ENCODE assay signal across 12 mouse cellular contexts in the genomic region with DNA sequence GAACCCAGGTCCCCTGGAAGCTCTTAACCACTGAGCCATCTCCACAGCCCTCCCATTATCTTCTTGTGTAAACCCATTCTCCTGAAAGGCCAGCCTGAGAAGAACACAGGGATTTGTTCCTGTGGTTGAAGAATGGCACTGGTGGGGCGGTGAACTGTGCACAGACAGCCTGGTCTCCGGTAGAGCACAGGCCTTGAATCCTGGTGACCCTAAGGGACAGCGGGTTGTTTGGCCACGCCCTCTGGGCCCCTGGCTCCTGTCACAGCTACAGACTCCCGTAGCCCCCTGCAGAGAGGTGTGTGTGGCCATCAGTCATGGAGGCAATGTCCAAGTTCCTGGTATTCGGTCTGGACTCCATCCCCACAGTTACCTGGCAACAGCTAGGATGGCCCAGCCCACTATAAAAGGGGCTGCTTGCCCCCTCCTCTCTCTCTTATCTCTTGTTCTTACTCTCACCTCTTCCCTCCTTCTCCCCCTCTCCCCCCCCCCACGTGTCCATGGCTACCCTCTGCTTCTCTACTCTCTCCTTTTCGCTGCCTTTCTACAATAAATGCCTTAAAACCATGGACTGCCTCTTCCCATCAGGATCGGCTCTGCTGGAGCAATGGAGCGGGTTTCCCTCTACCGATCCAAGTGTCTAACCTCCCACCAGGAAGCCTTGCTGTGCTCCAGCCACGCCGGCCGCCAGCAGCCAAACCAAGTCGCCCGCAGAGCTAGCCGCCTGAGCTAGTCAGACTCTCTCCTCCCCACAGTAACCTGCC. TPM values are rescaled to one million over a fixed set of nuclear protein-coding genes. Genes with fewer than 3 reads are reported as not detected.
DNase-seq lines count a peak whose midpoint lies in the region; ATAC-seq lines count a peak whose summit lies in the region.
"Had no signal": no experiment of that assay in that cellular context is flagged by ENCODE, and none has a peak within 500 bp of the region (broad histone marks: within the 10 kb centered on the region; RNA-seq: fewer than 3 reads in every experiment).

No protein-coding gene starts in this region.

- intact Hi-C loops in heart, postnatal 36 days (cut with DNase I), result no loop called here

- H3K4me1 ChIP-seq in heart, embryonic 16.5 days (ENCODE audit: control insufficient read depth, insufficient read depth, low read length), result peaks cover 8% of the 10 kb centered on the region
- peaks cover 9% of the 10 kb centered on the region; the same call in 1 of the 2 replicates for H3K4me1 ChIP-seq in hindbrain, embryonic 12.5 days
- H3K4me1 ChIP-seq in midbrain, embryonic 15.5 days, result peaks cover 7% of the 10 kb centered on the region; the same call in 1 of the 2 replicates

- 0 out of 2 replicates have a peak overlapping the region, but pooled peaks have one; percentile 40 for H3K9ac ChIP-seq in heart, embryonic 16.5 days (ENCODE audit: low read length)
- peak overlapping the region; percentile 27; the same call in 1 of the 2 replicates for H3K9ac ChIP-seq in hindbrain, embryonic 12.5 days
- H3K9ac ChIP-seq in midbrain, embryonic 15.5 days, result no peak overlapping the region

- WGBS in heart, embryonic 16.5 days, result 27% methylated on average over 17 of the region's 17 CpGs
- WGBS in hindbrain, embryonic 12.5 days, result 12% methylated on average over 17 of the region's 17 CpGs
- 10% methylated on average over 17 of the region's 17 CpGs for WGBS in midbrain, embryonic 15.5 days

- no peak overlapping the region for H3K27ac ChIP-seq in heart, embryonic 16.5 days (ENCODE audit: low read length)
- no peak overlapping the region for H3K27ac ChIP-seq in hindbrain, embryonic 12.5 days
- H3K27ac ChIP-seq in midbrain, embryonic 15.5 days, result no peak overlapping the region

- H3K4me2 ChIP-seq in heart, embryonic 16.5 days (ENCODE audit: low read depth, low read length), result peak overlapping the region; percentile 40
- peak overlapping the region; percentile 45 for H3K4me2 ChIP-seq in hindbrain, embryonic 12.5 days (replicated peaks)
- peak overlapping the region; percentile 41 for H3K4me2 ChIP-seq in midbrain, embryonic 15.5 days

- DNase-seq in heart, postnatal 36 days, result no peak
- peak; percentile 51 for DNase-seq in ZHBTc4 (ENCODE audit: low read depth, low spot score)
- DNase-seq in B cell, adult 2 months, result no peak
- DNase-seq in cerebellum, postnatal 14 days, result no peak
- DNase-seq in layer of hippocampus, postnatal 25 days (ENCODE audit: extremely low spot score in 1 of 2, low spot score in 1 of 2), result no peak
- DNase-seq: adrenal gland, postnatal 36 days; kidney, adult 9 months; thymus, postnatal 4 days had no signal

- H3K4me3 ChIP-seq in heart, embryonic 16.5 days (ENCODE audit: low read length), result no peak overlapping the region; the same call in 1 of the 2 replicates
- H3K4me3 ChIP-seq in hindbrain, embryonic 12.5 days, result 0 out of 2 replicates have a peak overlapping the region, but pooled peaks have one; percentile 3
- peak overlapping the region; percentile 5; the same call in 1 of the 2 replicates for H3K4me3 ChIP-seq in midbrain, embryonic 15.5 days

- ATAC-seq in heart, embryonic 16.5 days (replicated peaks; ENCODE audit: extremely low read depth, insufficient read depth, low FRiP score), result no peak
- no peak for ATAC-seq in hindbrain, embryonic 12.5 days (ENCODE audit: low FRiP score)
- ATAC-seq in midbrain, embryonic 15.5 days (replicated peaks), result no peak
- ATAC-seq: lung, postnatal 0 days had no signal

- no peaks in the 10 kb centered on the region for H3K36me3 ChIP-seq in heart, embryonic 16.5 days (ENCODE audit: control insufficient read depth, insufficient read depth)
- no peaks in the 10 kb centered on the region for H3K36me3 ChIP-seq in hindbrain, embryonic 12.5 days
- no peaks in the 10 kb centered on the region for H3K36me3 ChIP-seq in midbrain, embryonic 15.5 days (replicated peaks)

- no peaks in the 10 kb centered on the region for H3K9me3 ChIP-seq in heart, embryonic 16.5 days (replicated peaks; ENCODE audit: control insufficient read depth, low read length)
- H3K9me3 ChIP-seq in hindbrain, embryonic 12.5 days (replicated peaks), result no peaks in the 10 kb centered on the region; the same call in 1 of the 2 replicates
- no peaks in the 10 kb centered on the region for H3K9me3 ChIP-seq in midbrain, embryonic 15.5 days

- no peaks in the 10 kb centered on the region for H3K27me3 ChIP-seq in heart, embryonic 16.5 days (ENCODE audit: control insufficient read depth, insufficient read depth, low read length)
- peaks cover 13% of the 10 kb centered on the region for H3K27me3 ChIP-seq in hindbrain, embryonic 12.5 days
- peaks cover 6% of the 10 kb centered on the region; the same call in 1 of the 2 replicates for H3K27me3 ChIP-seq in midbrain, embryonic 15.5 days (replicated peaks)

RNA-seq across cellular contexts. Expression of a gene that starts 20.5 kb away (rescaled TPM):
- polyA plus RNA-seq in heart, embryonic 16.5 days (2015; fragmentation: Nextera tagmentation; extraction: Ambion mirVana), result 1.7 and 2.2 TPM in 2 replicates
- total RNA-seq in heart, postnatal 36 days (2021), result not detected
- polyA plus RNA-seq in hindbrain, embryonic 12.5 days (2016; fragmentation: Nextera tagmentation; extraction: Ambion mirVana), result 4.7 TPM in 1 of 2 replicates, not detected in the other
- polyA plus RNA-seq in midbrain, embryonic 15.5 days (2015; fragmentation: Nextera tagmentation; extraction: Ambion mirVana), result 1.7 and 2.5 TPM in 2 replicates
- 1 to 10 TPM in 1 of 2 experiments, not detected in 1; 1.4 TPM for total RNA-seq in layer of hippocampus, postnatal 25 days (2021)

RNA-seq across cellular contexts. Expression of a gene that starts 47.7 kb away (rescaled TPM):
- polyA plus RNA-seq in heart, embryonic 16.5 days (2015; fragmentation: Nextera tagmentation; extraction: Ambion mirVana), result 4.2 and 7.0 TPM in 2 replicates
- total RNA-seq in heart, postnatal 36 days (2021), result under 1 TPM; 0.49 to 0.53 TPM
- 17.7 and 21.0 TPM in 2 replicates for polyA plus RNA-seq in hindbrain, embryonic 12.5 days (2016; fragmentation: Nextera tagmentation; extraction: Ambion mirVana)
- 6.7 and 8.6 TPM in 2 replicates for polyA plus RNA-seq in midbrain, embryonic 15.5 days (2015; fragmentation: Nextera tagmentation; extraction: Ambion mirVana)
- total RNA-seq in layer of hippocampus, postnatal 25 days (2021), result 1 to 10 TPM in 1 of 2 experiments, under 1 TPM in 1; 0.79 to 1.3 TPM
